Mouse (Mus musculus) stomach, postnatal 0 days (tissue): ENCODE measurements at regions not wholly inside any gene's neighbourhood (a gene's known extent, or its start where the extent isn't known, plus 50 kb on each side); places are given as distances from the start of the nearest gene placed in this dataset.

ENCODE experiments used
- CTCF ChIP-seq: IDR thresholded peaks from 2 replicates; pipeline ENCODE4 v1.5.1; 2016; ENCODE audit warnings: antibody characterized with exemption, low read depth, mild to moderate bottlenecking, moderate library complexity
- EP300 ChIP-seq: optimal IDR thresholded peaks from 2 replicates; pipeline ENCODE3; 2016; ENCODE audit warnings: antibody characterized with exemption

GRCm38 (mm10) chr10:21752392-21752791 is 129.6 kb upstream of the Sgk1 start:
- TF ChIP-seq CTCF (no peak), EP300 (no peak)
